Mouse (Mus musculus): ENCODE data around the gene Cdadc1. TPM values are rescaled to one million over a fixed set of nuclear protein-coding genes. Genes with fewer than 3 reads are reported as not detected.
A peak's percentile ranks its signal among the peaks of the same experiment; 100 is the strongest.

Cdadc1 gene
- polyA plus RNA-seq, 1 experiment from 2014 or later, result 23.5 TPM

DNA sequence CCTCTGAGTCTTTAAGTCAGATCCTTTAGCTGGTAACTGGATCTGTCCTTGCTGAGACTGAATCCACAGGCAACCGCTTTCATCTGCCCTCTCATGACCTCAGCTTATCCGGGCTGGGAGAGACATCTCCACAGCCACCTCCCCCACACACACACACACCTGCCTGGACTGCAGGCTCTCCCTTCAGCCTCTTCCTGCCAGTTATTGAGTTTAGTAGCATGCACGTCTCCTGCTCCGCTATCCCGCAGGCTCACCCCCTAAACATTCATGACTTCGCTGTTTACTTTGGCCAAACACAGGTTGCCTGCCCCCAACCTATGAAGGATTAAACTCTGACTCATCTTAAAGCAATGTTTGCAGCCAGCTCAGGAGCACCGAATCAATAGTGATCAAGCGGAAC is 45.8 kb downstream of the Cdadc1 start:
- no peak overlapping the region for H3K4me3 ChIP-seq
- H3K4me1 ChIP-seq, result peaks cover 12% of the 10 kb centered on the region
- no peaks in the 10 kb centered on the region; the same call in 1 of the 2 replicates for H3K36me3 ChIP-seq (replicated peaks)
- H3K9me3 ChIP-seq, result no peaks in the 10 kb centered on the region
- WGBS, result 82% methylated on average over 8 of the region's 8 CpGs
- H3K27ac ChIP-seq, result no peak overlapping the region
- DNase-seq (ENCODE audit: extremely low spot score, low spot score), result no peak
- H3K27me3 ChIP-seq (ENCODE audit: poor library complexity, severe bottlenecking), result no peaks in the 10 kb centered on the region

DNA sequence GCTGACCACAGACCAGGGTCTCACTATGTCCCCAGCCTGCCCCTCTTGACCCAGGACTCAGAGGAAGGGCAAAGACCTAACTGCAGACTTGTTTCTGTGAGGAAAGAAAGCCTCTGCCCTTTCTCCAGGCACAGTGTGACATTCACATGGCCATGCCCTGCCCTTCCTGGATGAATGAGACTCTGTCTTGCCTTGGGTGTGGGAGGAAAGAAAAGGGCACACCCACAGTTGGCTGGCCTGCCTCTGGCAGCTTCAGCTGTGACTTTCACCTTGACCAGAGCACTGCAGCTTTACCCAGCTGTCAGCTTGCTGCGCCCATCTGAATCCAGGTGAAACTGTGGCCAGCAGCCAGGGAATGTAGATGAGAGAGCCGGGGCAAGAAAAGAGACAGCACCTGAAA is 46.9 kb downstream of the Cdadc1 start:
- Histone ChIP-seq H3K9me3 (no peaks in the 10 kb centered on the region), H3K4me1 (peaks cover 12% of the 10 kb centered on the region), H3K27ac (peak overlapping the region; percentile 31; the same call in 1 of the 2 replicates), H3K27me3 (ENCODE audit: poor library complexity, severe bottlenecking) (no peaks in the 10 kb centered on the region), H3K4me3 (no peak overlapping the region), H3K36me3 (replicated peaks) (no peaks in the 10 kb centered on the region; the same call in 1 of the 2 replicates)
- WGBS, result 85% methylated on average over 2 of the region's 2 CpGs
- DNase-seq (ENCODE audit: extremely low spot score, low spot score), result no peak

DNA sequence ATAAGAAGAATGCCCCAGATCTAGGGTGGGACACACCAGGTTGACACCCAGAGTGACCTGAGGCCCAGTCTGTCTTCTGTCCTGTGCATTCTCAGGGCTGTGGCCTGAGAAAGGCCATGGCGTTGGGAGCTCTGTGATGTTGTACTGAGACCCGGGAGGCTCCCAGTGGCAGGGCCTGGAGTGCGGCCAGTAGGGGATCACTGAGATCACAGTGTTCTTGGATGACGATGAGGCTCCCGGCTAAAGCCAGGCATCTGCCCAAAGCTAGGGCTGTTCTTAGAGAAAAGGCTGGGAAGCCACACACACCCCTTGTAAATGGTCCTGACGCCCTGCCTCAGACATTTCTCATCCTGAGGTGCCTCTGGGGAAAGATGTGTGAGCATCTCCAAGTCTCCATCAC is 48.7 kb downstream of the Cdadc1 start:
- no peak for DNase-seq (ENCODE audit: extremely low spot score, low spot score)
- Histone ChIP-seq H3K9me3 (no peaks in the 10 kb centered on the region), H3K27ac (no peak overlapping the region), H3K4me3 (no peak overlapping the region), H3K36me3 (replicated peaks) (no peaks in the 10 kb centered on the region; the same call in 1 of the 2 replicates), H3K4me1 (peaks cover 12% of the 10 kb centered on the region), H3K27me3 (ENCODE audit: poor library complexity, severe bottlenecking) (no peaks in the 10 kb centered on the region)
- WGBS, result 82% methylated on average over 6 of the region's 6 CpGs

DNA sequence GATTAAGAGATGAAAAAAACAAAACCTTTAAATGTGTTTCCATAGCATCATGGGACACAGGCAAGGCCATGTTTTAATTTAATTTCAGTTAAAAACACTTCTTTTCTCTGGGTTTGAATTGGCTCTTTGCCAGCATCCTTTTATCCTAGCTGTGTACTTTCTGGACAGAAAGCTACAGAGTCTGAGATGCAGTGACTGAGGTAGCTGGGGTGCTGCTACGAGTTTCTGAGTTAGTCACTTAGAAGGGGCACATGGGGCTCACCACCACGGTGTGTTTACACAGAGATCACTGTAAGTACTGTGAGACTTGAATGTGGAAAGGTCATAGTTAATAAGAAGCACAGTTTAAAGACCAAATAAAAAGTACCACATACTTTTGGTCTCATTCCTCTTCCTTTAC is 49.2 kb downstream of the Cdadc1 start:
- no peaks in the 10 kb centered on the region for H3K9me3 ChIP-seq
- peaks cover 12% of the 10 kb centered on the region for H3K4me1 ChIP-seq
- H3K36me3 ChIP-seq (replicated peaks), result no peaks in the 10 kb centered on the region; the same call in 1 of the 2 replicates
- 91% methylated on average over 2 of the region's 2 CpGs for WGBS
- no peak overlapping the region for H3K27ac ChIP-seq
- no peaks in the 10 kb centered on the region for H3K27me3 ChIP-seq (ENCODE audit: poor library complexity, severe bottlenecking)
- DNase-seq (ENCODE audit: extremely low spot score, low spot score), result no peak
- H3K4me3 ChIP-seq, result no peak overlapping the region

DNA sequence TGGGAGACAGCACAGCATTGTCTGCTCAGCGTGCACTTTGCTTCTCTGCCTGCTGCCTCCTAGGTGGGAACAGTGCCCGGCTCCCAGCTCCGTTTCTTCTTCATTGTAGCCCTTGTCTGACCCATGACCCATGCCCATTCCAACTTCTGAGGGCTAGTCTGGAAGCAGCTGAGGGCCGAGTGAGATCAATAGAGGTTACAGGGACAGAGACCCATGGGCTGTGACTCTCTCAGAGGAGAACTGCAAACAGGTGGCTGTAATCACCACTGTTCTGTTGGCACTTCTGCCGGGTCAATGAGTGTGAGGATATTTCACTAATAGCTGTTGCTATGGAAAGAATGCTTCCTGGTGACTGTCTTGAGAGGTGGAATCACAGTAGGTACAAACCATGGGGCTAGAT is 50.2 kb downstream of the Cdadc1 start:
- no peaks in the 10 kb centered on the region for H3K27me3 ChIP-seq (ENCODE audit: poor library complexity, severe bottlenecking)
- H3K9me3 ChIP-seq, result no peaks in the 10 kb centered on the region
- 78% methylated on average over 5 of the region's 5 CpGs for WGBS
- H3K27ac ChIP-seq, result no peak overlapping the region
- H3K36me3 ChIP-seq (replicated peaks), result no peaks in the 10 kb centered on the region; the same call in 1 of the 2 replicates
- no peak overlapping the region for H3K4me3 ChIP-seq
- DNase-seq (ENCODE audit: extremely low spot score, low spot score), result no peak
- H3K4me1 ChIP-seq, result peaks cover 12% of the 10 kb centered on the region

DNA sequence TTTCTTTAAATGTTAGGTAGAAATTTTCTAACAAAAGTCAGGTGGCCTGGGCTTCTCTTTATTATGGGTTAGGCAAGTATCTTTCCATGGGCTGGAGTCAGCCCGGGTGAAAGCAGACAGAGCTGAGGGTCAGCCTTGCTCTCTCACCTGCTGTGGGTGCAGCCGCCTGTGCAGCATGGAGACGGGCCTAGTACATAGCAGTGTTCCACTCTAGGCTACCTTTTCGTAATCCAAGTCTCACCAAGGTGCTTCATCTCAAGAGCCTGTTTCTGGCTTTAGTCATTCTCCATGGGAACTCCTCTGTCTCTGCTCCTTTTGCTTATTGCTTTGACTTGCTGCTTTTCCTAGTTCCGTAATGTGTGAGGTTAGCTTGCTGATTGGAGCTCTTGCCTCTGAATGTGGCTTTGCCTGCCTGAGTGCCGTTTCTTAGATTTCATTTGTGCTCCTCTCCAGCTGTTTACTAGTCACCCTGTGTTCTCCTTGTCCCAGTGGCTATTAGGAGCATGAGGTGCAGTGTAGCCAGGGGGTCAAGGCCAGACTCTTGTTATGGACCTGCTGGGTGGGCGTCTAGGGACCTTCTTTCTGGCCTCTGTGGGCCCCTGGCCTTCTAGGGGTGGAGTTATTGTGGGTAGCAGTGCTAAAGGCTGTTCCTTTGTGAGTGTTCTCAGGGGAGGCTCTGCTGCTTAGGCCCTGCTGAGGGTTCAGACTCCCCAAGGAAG is 51.4 kb downstream of the Cdadc1 start:
- 88% methylated on average over 7 of the region's 7 CpGs for WGBS
- H3K27ac ChIP-seq, result no peak overlapping the region

DNA sequence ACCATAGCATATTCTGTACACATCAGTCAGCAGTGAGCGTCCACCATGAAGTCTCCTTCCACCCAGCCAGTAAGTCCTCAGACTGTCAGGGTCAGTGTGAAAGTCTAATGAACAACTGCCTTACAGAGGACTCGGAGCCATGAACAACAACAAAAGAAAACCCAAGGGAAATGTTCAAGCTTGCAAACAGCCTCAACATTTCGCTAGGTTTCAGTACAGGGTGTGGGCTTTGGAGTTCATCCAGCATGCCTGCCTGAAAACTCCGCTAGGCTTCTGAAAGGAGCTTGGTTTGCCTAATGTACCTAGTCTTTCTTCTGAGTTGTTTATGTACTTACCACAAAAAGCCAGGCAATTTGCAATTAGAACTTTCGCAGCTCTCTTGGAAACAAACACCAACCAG is 53.8 kb downstream of the Cdadc1 start:
- DNase-seq (ENCODE audit: extremely low spot score, low spot score), result no peak
- no peaks in the 10 kb centered on the region for H3K27me3 ChIP-seq (ENCODE audit: poor library complexity, severe bottlenecking)
- no peaks in the 10 kb centered on the region for H3K9me3 ChIP-seq
- no peaks in the 10 kb centered on the region for H3K36me3 ChIP-seq (replicated peaks)
- no peak overlapping the region for H3K27ac ChIP-seq
- WGBS, result 84% methylated on average over 5 of the region's 5 CpGs
- no peak overlapping the region for H3K4me3 ChIP-seq
- peaks cover 5% of the 10 kb centered on the region; the same call in 1 of the 2 replicates for H3K4me1 ChIP-seq

More for the DNA sequence above, 51.4 kb downstream of the Cdadc1 start:
- Histone ChIP-seq H3K9me3 (no peaks in the 10 kb centered on the region), H3K27me3 (ENCODE audit: poor library complexity, severe bottlenecking) (no peaks in the 10 kb centered on the region), H3K4me3 (no peak overlapping the region), H3K36me3 (replicated peaks) (no peaks in the 10 kb centered on the region; the same call in 1 of the 2 replicates), H3K4me1 (peaks cover 5% of the 10 kb centered on the region)
- no peak for DNase-seq (ENCODE audit: extremely low spot score, low spot score)

DNA sequence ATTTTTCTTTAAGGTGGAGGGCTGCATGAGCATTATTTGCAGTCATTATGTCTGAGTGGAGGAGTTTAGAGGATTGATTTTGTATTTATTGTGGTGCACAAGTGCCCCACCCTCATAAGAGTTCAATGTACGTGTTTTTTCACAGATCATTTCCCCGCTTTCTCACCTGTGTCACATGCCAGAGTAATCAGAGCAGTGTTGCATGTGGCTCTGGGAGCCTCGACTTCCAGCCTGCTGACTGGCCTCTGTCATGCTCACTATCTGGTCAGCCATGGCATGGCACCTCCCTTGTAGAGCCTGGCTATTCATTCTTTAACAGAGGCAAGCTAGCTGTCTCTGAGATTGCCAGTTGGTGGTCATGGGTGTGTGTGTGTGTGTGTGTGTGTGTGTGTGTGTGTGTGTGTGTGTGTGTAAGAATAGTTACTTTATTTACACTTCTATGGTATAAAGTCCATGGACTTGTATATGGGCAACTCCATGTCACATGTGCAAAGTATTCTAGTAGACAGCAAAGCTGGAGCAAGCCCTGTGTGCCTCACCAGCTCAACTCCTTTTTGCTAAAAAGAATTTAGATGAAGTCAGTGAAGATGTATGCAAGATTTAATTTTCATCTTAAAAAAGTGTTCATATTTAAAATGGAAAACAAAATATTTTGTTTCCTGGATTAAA is 54.5 kb downstream of the Cdadc1 start:
- Histone ChIP-seq H3K4me3 (no peak overlapping the region), H3K27me3 (ENCODE audit: poor library complexity, severe bottlenecking) (no peaks in the 10 kb centered on the region), H3K36me3 (replicated peaks) (no peaks in the 10 kb centered on the region), H3K27ac (no peak overlapping the region), H3K9me3 (no peaks in the 10 kb centered on the region), H3K4me1 (peaks cover 5% of the 10 kb centered on the region; the same call in 1 of the 2 replicates)
- 85% methylated on average over 3 of the region's 3 CpGs for whole genome bisulfite sequencing
- DNase-seq (ENCODE audit: extremely low spot score, low spot score), result no peak

DNA sequence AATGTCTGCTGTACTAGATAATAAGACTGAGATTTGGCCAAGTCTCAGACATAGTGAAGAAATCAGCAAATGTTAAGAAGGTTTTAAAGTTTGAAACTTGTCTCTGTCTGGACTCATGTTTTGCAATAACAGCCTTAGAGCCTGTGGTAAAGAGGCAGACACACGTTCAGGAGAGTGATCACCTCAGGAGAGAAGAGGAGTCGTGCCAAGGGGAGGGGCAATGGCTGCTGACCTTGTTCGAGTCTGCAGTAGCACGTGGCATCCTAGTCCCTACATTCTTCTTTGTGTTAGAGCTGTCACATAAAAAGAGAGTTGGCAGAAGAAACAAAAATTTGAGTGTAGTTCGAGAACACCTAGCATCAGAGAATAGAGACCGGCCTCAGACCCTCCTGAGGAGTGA is 57.0 kb downstream of the Cdadc1 start:
- no peak overlapping the region for H3K27ac ChIP-seq
- H3K4me1 ChIP-seq, result no peaks in the 10 kb centered on the region
- H3K9me3 ChIP-seq, result no peaks in the 10 kb centered on the region
- H3K36me3 ChIP-seq (replicated peaks), result no peaks in the 10 kb centered on the region
- peaks cover 4% of the 10 kb centered on the region; the same call in 1 of the 2 replicates for H3K27me3 ChIP-seq (ENCODE audit: poor library complexity, severe bottlenecking)
- DNase-seq (ENCODE audit: extremely low spot score, low spot score), result no peak
- WGBS, result 92% methylated on average over 6 of the region's 6 CpGs
- H3K4me3 ChIP-seq, result no peak overlapping the region

DNA sequence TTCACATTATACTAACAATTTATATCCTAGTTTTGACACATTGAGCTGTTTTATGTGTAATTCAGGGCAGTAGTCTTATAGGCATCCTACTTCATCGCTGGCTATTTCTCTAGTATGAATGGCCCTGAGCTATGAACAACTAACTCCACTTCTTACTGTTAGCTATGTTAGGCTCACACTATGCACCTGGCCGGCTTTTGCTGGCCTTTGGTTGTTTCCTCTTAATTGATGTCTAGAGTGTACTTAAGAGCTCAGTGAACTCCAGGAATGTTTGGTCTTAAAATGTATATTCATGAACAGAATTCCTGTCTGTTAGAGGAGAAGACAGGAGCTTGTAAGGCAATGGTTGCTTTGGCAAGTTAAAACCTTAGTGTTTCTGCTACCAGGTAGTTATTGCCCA is 57.5 kb downstream of the Cdadc1 start:
- Histone ChIP-seq H3K27me3 (ENCODE audit: poor library complexity, severe bottlenecking) (peaks cover 10% of the 10 kb centered on the region; the same call in 1 of the 2 replicates), H3K4me3 (no peak overlapping the region), H3K9me3 (no peaks in the 10 kb centered on the region), H3K27ac (no peak overlapping the region), H3K4me1 (no peaks in the 10 kb centered on the region), H3K36me3 (replicated peaks) (no peaks in the 10 kb centered on the region)
- 94% methylated on average over 2 of the region's 2 CpGs for WGBS
- DNase-seq (ENCODE audit: extremely low spot score, low spot score), result no peak

DNA sequence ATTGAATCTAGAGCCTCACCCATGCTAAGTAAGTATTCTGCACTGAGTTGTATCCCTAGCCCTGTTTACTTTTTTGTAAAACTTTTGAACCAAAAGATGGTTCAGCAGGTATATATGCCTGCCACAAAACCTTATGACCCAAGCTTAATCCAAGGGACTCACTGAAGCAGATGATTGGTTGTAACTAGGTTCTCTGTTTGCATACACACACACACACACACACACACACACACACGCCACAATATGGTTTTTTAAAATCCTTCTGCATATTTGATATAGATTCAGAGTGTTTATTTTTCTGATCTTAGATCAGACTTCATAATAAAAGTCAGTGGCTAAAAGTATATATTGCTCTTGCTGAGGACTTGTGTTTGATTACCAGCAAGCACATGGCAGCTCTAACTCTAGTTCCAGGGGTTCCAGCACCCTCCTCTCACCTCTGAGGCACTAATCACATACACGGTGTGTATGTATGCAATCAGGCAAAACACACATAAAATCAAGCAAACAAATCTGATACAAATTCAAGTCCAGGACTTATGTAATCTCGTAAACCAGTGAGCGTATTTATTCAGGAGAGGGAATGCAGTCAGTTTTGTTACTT is 59.8 kb downstream of the Cdadc1 start:
- 87% methylated on average over 4 of the region's 4 CpGs for WGBS
- Histone ChIP-seq H3K27me3 (ENCODE audit: poor library complexity, severe bottlenecking) (peaks cover 20% of the 10 kb centered on the region), H3K36me3 (replicated peaks) (no peaks in the 10 kb centered on the region), H3K4me1 (peaks cover 15% of the 10 kb centered on the region), H3K4me3 (no peak overlapping the region), H3K9me3 (no peaks in the 10 kb centered on the region), H3K27ac (no peak overlapping the region)
- DNase-seq (ENCODE audit: extremely low spot score, low spot score), result no peak

DNA sequence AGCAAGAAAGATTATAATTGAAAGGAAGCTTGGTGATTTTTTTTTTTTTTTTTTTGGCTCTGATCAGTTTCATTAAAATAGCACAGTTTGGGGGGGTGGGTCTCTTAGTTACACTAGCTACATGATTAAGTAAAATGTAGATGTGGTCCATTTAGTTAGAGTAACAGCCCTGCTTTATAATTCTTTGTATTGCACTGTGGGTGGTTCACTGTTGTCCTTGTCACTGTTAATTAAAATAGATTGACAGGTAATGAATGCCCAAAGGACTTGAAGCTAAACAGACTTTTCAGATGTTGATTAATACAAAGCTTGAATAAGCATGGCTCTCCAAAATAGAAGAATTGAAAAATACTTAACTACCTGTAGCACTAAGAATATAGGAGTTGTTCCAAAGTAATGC is 63.9 kb downstream of the Cdadc1 start:
- DNase-seq (ENCODE audit: extremely low spot score, low spot score), result no peak
- H3K4me1 ChIP-seq, result peaks cover 17% of the 10 kb centered on the region
- no peaks in the 10 kb centered on the region for H3K9me3 ChIP-seq

DNA sequence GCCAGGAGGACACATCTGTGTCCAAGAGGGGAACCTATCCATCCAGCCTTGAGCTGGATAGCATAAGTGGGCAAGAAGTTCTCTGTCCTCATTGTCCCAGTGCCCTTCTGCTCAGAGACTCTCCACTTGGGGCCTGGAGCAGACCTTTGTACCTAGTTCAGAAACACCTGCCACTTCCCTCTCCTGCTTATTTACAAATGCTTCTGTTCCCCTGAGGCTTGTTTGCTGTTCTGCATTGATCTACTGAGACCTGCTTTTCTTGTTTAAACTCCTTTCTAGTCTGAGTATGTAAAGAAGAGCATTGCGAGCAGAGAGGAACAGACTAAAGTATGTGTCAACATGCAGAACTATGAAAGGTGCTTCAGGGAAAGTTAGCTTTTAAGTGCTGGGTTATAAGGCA is 64.8 kb downstream of the Cdadc1 start:
- WGBS, result 94% methylated on average over 1 of the region's 1 CpGs

More for the DNA sequence above, 63.9 kb downstream of the Cdadc1 start:
- H3K36me3 ChIP-seq (replicated peaks), result no peaks in the 10 kb centered on the region
- no peak overlapping the region for H3K27ac ChIP-seq
- no peak overlapping the region for H3K4me3 ChIP-seq
- peaks cover 42% of the 10 kb centered on the region for H3K27me3 ChIP-seq (ENCODE audit: poor library complexity, severe bottlenecking)

More for the DNA sequence above, 64.8 kb downstream of the Cdadc1 start:
- Histone ChIP-seq H3K9me3 (no peaks in the 10 kb centered on the region), H3K4me1 (peaks cover 17% of the 10 kb centered on the region), H3K4me3 (no peak overlapping the region), H3K36me3 (replicated peaks) (no peaks in the 10 kb centered on the region), H3K27me3 (ENCODE audit: poor library complexity, severe bottlenecking) (peaks cover 42% of the 10 kb centered on the region), H3K27ac (no peak overlapping the region)
- no peak for DNase-seq (ENCODE audit: extremely low spot score, low spot score)
